Mouse (Mus musculus) stomach, postnatal 0 days (tissue): ENCODE data around the gene 4930415O20Rik. TPM values are rescaled to one million over a fixed set of nuclear protein-coding genes. Genes with fewer than 3 reads are reported as not detected.

Experiments used
- ATAC-seq: fragments of 200-750 bp; cut with Nextera tagmentation; 2 replicates; pipeline ENCODE4 v1.8.0; 2017; ENCODE audit not compliant: low FRiP score, low TSS enrichment
- DNase-seq: peaks from one replicate; pipeline ENCODE4 v3.0.0-alpha.2; 2016; ENCODE audit warnings: low spot score
- H3K27ac ChIP-seq: fragments of 300-500 bp; sonication (generic); replicated peaks from 2 replicates; pipeline ENCODE4 v1.5.1; 2014; ENCODE audit warnings: mild to moderate bottlenecking, control low read depth
- H3K27me3 ChIP-seq: fragments of 300-500 bp; sonication (generic); 2 replicates; pipeline ENCODE4 v1.6.1; 2014; ENCODE audit warnings: low read length; ENCODE audit not compliant: control insufficient read depth, insufficient read depth
- H3K36me3 ChIP-seq: fragments of 300-500 bp; sonication (generic); 2 replicates; pipeline ENCODE4 v1.6.1; 2014; ENCODE audit warnings: low read length, mixed read lengths; ENCODE audit not compliant: control insufficient read depth, insufficient read depth
- H3K4me1 ChIP-seq: fragments of 300-500 bp; sonication (generic); replicated peaks from 2 replicates; pipeline ENCODE4 v1.6.1; 2014; ENCODE audit warnings: antibody characterized with exemption; ENCODE audit not compliant: control insufficient read depth, insufficient read depth
- H3K4me2 ChIP-seq: fragments of 300-500 bp; sonication (generic); replicated peaks from 2 replicates; pipeline ENCODE4 v1.6.1; 2014; ENCODE audit warnings: low read depth, mild to moderate bottlenecking, control low read depth, moderate library complexity
- H3K4me3 ChIP-seq: fragments of 300-500 bp; sonication (generic); 2 replicates; pipeline ENCODE4 v1.5.1; 2014; ENCODE audit warnings: low read depth, low read length, control low read depth
- H3K9ac ChIP-seq: fragments of 300-500 bp; sonication (generic); 2 replicates; pipeline ENCODE4 v1.6.1; 2014; ENCODE audit warnings: mild to moderate bottlenecking, low read length, control low read depth, mixed read lengths
- H3K9me3 ChIP-seq: fragments of 300-500 bp; sonication (generic); 2 replicates; pipeline ENCODE4 v1.6.1; 2016; ENCODE audit warnings: low read length; ENCODE audit not compliant: control insufficient read depth
- CTCF ChIP-seq: IDR thresholded peaks from 2 replicates; pipeline ENCODE4 v1.5.1; 2016; ENCODE audit warnings: antibody characterized with exemption, low read depth, mild to moderate bottlenecking, moderate library complexity
- EP300 ChIP-seq: optimal IDR thresholded peaks from 2 replicates; pipeline ENCODE3; 2016; ENCODE audit warnings: antibody characterized with exemption
- WGBS: fragments of 180-500 bp; shearing (Covaris S2); extraction: QIAGEN DNeasy Blood & Tissue Kit; methylation state at CpG from one replicate; pipeline ENCODE4 v1.1.7; 2014; 5-methylcytosine and 5-hydroxymethylcytosine counted together
- polyA plus RNA-seq: library from polyadenylated mRNA; unstranded; fragments of >200 nt; fragmentation: Nextera tagmentation; extraction: Ambion mirVana; gene quantifications from 2 replicates; pipeline ENCODE4 v1.2.1, GENCODE M21; 2015

Gene 4930415O20Rik
- polyA plus RNA-seq, 1 experiment from 2014 or later: 0.36 TPM

GRCm38 (mm10) chr15:98594193-98594592, 23.4 kb downstream of the 4930415O20Rik start:
- peak; percentile 33 for ATAC-seq
- Histone ChIP-seq H3K27ac (no peak overlapping the region), H3K4me3 (no peak overlapping the region), H3K36me3 (peaks cover 52% of the 10 kb centered on the region), H3K4me2 (no peak overlapping the region), H3K27me3 (no peaks in the 10 kb centered on the region), H3K4me1 (no peaks in the 10 kb centered on the region), H3K9ac (no peak overlapping the region), H3K9me3 (no peaks in the 10 kb centered on the region)
- no peak for DNase-seq
- TF ChIP-seq EP300: no peak
- no peak for TF ChIP-seq CTCF
- WGBS: 75% methylated on average over 19 of the region's 19 CpGs

GRCm38 (mm10) chr15:98595049-98595448, 24.2 kb downstream of the 4930415O20Rik start:
- DNase-seq (no peak), ATAC-seq (0 out of 2 replicates have a peak, but pooled peaks have one; percentile 18)
- no peak overlapping the region for H3K27ac ChIP-seq

GRCm38 (mm10) chr15:98596609-98597008, 25.8 kb downstream of the 4930415O20Rik start:
- Histone ChIP-seq H3K9ac (no peak overlapping the region), H3K36me3 (peaks cover 47% of the 10 kb centered on the region), H3K4me1 (no peaks in the 10 kb centered on the region), H3K27me3 (no peaks in the 10 kb centered on the region), H3K27ac (no peak overlapping the region), H3K4me3 (no peak overlapping the region), H3K4me2 (no peak overlapping the region), H3K9me3 (no peaks in the 10 kb centered on the region)
- DNase-seq (no peak), ATAC-seq (no peak)
- 88% methylated on average over 14 of the region's 14 CpGs for WGBS
- TF ChIP-seq CTCF (no peak), EP300 (no peak)

More at GRCm38 (mm10) chr15:98595049-98595448, 24.2 kb downstream of the 4930415O20Rik start:
- no peaks in the 10 kb centered on the region for H3K27me3 ChIP-seq
- no peak for TF ChIP-seq CTCF
- no peak for TF ChIP-seq EP300
- 84% methylated on average over 5 of the region's 5 CpGs for WGBS
- no peak overlapping the region for H3K4me2 ChIP-seq
- H3K4me3 ChIP-seq: no peak overlapping the region
- no peak overlapping the region for H3K9ac ChIP-seq
- H3K9me3 ChIP-seq: no peaks in the 10 kb centered on the region
- peaks cover 55% of the 10 kb centered on the region for H3K36me3 ChIP-seq
- no peaks in the 10 kb centered on the region for H3K4me1 ChIP-seq

- H3K4me1 ChIP-seq: no peaks in the 10 kb centered on the region; the same call in 1 of the 2 replicates
- no peak for TF ChIP-seq CTCF
- TF ChIP-seq EP300: no peak
- H3K9me3 ChIP-seq: no peaks in the 10 kb centered on the region
- H3K27ac ChIP-seq: no peak overlapping the region
- DNase-seq (no peak), ATAC-seq (no peak)
- H3K27me3 ChIP-seq: no peaks in the 10 kb centered on the region
- H3K36me3 ChIP-seq: peaks cover 31% of the 10 kb centered on the region
- H3K4me3 ChIP-seq: no peak overlapping the region
- WGBS: 85% methylated on average over 12 of the region's 12 CpGs
- no peak overlapping the region for H3K9ac ChIP-seq
- H3K4me2 ChIP-seq: no peak overlapping the region
Observed at GRCm38 (mm10) chr15:98600036-98600709, 29.4 kb downstream of the 4930415O20Rik start.

- H3K4me3 ChIP-seq: peak overlapping the region; percentile 42
- TF ChIP-seq CTCF (no peak), EP300 (no peak)
- H3K9me3 ChIP-seq: no peaks in the 10 kb centered on the region
- H3K4me2 ChIP-seq: peak overlapping the region; percentile 76
- peak overlapping the region; percentile 93; the same call in 1 of the 2 replicates for H3K27ac ChIP-seq
- H3K27me3 ChIP-seq: no peaks in the 10 kb centered on the region
- WGBS: 57% methylated on average over 7 of the region's 7 CpGs
- H3K4me1 ChIP-seq: no peaks in the 10 kb centered on the region; the same call in 1 of the 2 replicates
- DNase-seq (peak; percentile 18), ATAC-seq (no peak)
- peak overlapping the region; percentile 69; the same call in 1 of the 2 replicates for H3K9ac ChIP-seq
- H3K36me3 ChIP-seq: peaks cover 19% of the 10 kb centered on the region
Observed at GRCm38 (mm10) chr15:98601832-98602190, 31.0 kb downstream of the 4930415O20Rik start.

GRCm38 (mm10) chr15:98602191-98602881, 31.5 kb downstream of the 4930415O20Rik start:
- H3K4me3 ChIP-seq: peak overlapping the region; percentile 42
- DNase-seq (peak; percentile 81), ATAC-seq (peak; percentile 78)
- peak overlapping the region; percentile 93 for H3K27ac ChIP-seq
- H3K27me3 ChIP-seq: no peaks in the 10 kb centered on the region
- H3K4me2 ChIP-seq: peak overlapping the region; percentile 76
- peak overlapping the region; percentile 69 for H3K9ac ChIP-seq
- no peaks in the 10 kb centered on the region; the same call in 1 of the 2 replicates for H3K4me1 ChIP-seq
- H3K36me3 ChIP-seq: peaks cover 14% of the 10 kb centered on the region
- WGBS: 23% methylated on average over 13 of the region's 13 CpGs
- no peak for TF ChIP-seq CTCF
- TF ChIP-seq EP300: no peak
- H3K9me3 ChIP-seq: no peaks in the 10 kb centered on the region
